Mouse (Mus musculus) olfactory bulb, adult 2 months (tissue): ENCODE measurements around the gene Tshb. TPM values are rescaled to one million over a fixed set of nuclear protein-coding genes. Genes with fewer than 3 reads are reported as not detected.

ENCODE experiments used
- H3K27ac ChIP-seq: fragments of 200-500 bp; 2 replicates; pipeline ENCODE4 v1.5.1; 2012; ENCODE audit warnings: low read depth, low read length; ENCODE audit not compliant: insufficient read depth
- H3K4me1 ChIP-seq: fragments of 200-500 bp; 2 replicates; pipeline ENCODE4 v1.6.1; 2012; ENCODE audit warnings: low read length; ENCODE audit not compliant: control insufficient read depth, insufficient read depth
- H3K4me3 ChIP-seq: fragments of 200-500 bp; 2 replicates; pipeline ENCODE4 v1.5.1; 2012; ENCODE audit warnings: mild to moderate bottlenecking, low read depth, low read length, moderate library complexity; ENCODE audit not compliant: insufficient read depth
- CTCF ChIP-seq: fragments of 200-500 bp; IDR thresholded peaks from 2 replicates; pipeline ENCODE4 v1.5.1; 2012; ENCODE audit warnings: low read depth, mild to moderate bottlenecking, low read length, moderate library complexity; ENCODE audit not compliant: insufficient read depth
- POLR2A ChIP-seq: fragments of 200-500 bp; IDR thresholded peaks from 2 replicates; pipeline ENCODE4 v1.6.1; 2012; ENCODE audit warnings: mild to moderate bottlenecking, low read depth, low read length, moderate library complexity; ENCODE audit not compliant: insufficient read depth
- WGBS: fragments of 180-500 bp; shearing (Covaris S2); methylation state at CpG from one replicate; pipeline ENCODE4 v1.1.7; 2018; 5-methylcytosine and 5-hydroxymethylcytosine counted together
- polyA plus RNA-seq: library from polyadenylated mRNA; stranded (reverse); fragments of >200 nt; gene quantifications from 2 replicates; pipeline ENCODE4 v1.2.4, GENCODE M21; 2012; ENCODE audit warnings: low replicate concordance; ENCODE audit not compliant: missing spikeins, insufficient read depth, insufficient read length

Gene Tshb
- polyA plus RNA-seq, 1 experiment: not detected

DNA sequence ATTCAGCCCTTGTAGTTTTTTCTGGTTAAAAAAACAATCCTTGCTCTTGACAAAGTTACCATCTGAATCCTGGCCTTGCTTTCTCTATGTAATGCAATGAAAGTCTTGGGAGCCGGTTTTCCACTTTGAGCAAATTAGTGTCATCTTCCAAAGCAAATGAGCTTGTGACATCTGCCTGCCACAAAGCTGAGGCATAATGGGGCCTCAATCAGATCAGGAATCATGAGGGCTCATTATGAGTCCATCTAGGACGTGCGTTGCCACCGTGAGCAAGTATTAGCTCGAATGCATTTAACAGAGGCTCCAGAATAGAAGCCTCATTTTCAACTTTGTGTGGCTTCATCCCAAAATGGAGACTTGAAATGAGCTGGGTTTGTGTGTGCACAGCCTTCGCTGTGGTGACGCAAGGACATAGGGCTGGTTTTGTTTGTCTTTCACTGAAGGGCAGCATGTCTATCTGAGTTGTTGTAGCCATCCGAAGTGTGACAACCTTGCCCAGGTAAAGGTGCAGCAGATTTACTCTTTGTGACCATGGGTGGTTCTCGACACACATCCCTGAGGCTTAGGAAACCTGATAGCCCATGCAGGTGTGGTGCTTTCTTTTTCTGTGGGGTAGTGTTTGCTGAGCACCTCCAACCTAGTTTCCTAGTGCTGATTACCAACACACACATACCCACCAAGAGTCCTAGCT is 38.6 kb downstream of the Tshb start:
- TF ChIP-seq POLR2A (no peak), CTCF (no peak)
- 89% methylated on average over 9 of the region's 9 CpGs for WGBS
- H3K27ac ChIP-seq: no peak overlapping the region
- peaks cover 9% of the 10 kb centered on the region; the same call in 1 of the 2 replicates for H3K4me1 ChIP-seq
- no peak overlapping the region for H3K4me3 ChIP-seq

- Histone ChIP-seq H3K4me1 (peaks cover 9% of the 10 kb centered on the region; the same call in 1 of the 2 replicates), H3K4me3 (no peak overlapping the region), H3K27ac (peak overlapping the region; percentile 37; the same call in 1 of the 2 replicates)
- 29% methylated on average over 4 of the region's 4 CpGs for WGBS
- TF ChIP-seq CTCF: no peak
- no peak for TF ChIP-seq POLR2A
Observed at GRCm38 (mm10) chr3:102743202-102743601, 39.3 kb downstream of the Tshb start.

GRCm38 (mm10) chr3:102742725-102743124 is 39.8 kb downstream of the Tshb start:
- Histone ChIP-seq H3K4me1 (peaks cover 9% of the 10 kb centered on the region; the same call in 1 of the 2 replicates), H3K27ac (no peak overlapping the region), H3K4me3 (no peak overlapping the region)
- TF ChIP-seq CTCF (no peak), POLR2A (no peak)
- WGBS: 41% methylated on average over 4 of the region's 4 CpGs

GRCm38 (mm10) chr3:102738926-102739325 is 43.6 kb downstream of the Tshb start:
- no peak overlapping the region for H3K27ac ChIP-seq
- 77% methylated on average over 6 of the region's 6 CpGs for WGBS
- H3K4me1 ChIP-seq: peaks cover 11% of the 10 kb centered on the region
- no peak overlapping the region for H3K4me3 ChIP-seq
- TF ChIP-seq POLR2A (no peak), CTCF (no peak)

DNA sequence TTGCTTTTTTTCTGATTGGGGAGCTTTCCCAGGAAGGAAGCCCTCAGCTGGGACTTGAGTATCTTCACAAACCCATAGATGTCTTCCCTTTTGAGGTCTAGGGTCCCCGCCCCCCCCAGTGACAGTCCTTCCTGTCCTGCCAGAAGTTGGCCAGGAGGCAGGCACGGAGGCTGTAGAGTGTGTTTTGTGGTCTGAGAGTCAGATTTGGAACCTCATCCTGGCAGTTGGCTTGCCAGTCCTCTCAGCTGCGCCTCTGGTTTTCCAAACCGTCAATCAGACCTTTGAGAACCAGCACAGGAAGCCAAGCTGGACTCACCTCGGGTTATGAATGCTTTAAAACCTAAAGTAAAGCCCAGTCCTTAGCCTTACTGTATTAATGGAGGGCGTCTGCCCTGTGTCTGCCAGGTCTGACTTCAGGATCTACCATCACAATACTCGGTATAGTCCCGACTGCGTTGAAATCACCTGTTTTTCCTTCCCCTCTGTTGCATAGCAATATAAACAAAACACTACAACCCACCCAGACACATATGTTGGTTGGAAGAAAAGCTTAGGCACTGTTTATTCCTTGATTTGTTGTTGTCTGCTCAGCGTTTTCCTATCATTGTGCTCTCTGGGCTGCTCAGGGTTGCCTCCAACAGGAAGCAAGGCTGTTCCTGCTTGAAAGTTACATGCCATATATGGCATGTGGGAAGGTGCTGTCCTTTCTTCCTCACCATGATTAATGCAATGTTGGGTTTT is 44.2 kb downstream of the Tshb start:
- H3K27ac ChIP-seq: no peak overlapping the region
- no peak for TF ChIP-seq CTCF
- no peak for TF ChIP-seq POLR2A
- H3K4me1 ChIP-seq: peaks cover 11% of the 10 kb centered on the region
- H3K4me3 ChIP-seq: no peak overlapping the region
- 75% methylated on average over 10 of the region's 10 CpGs for WGBS

GRCm38 (mm10) chr3:102737106-102737505 is 45.4 kb downstream of the Tshb start:
- peaks cover 11% of the 10 kb centered on the region for H3K4me1 ChIP-seq
- H3K4me3 ChIP-seq: no peak overlapping the region
- H3K27ac ChIP-seq: no peak overlapping the region
- no peak for TF ChIP-seq POLR2A
- no peak for TF ChIP-seq CTCF
- WGBS: 91% methylated on average over 6 of the region's 6 CpGs

DNA sequence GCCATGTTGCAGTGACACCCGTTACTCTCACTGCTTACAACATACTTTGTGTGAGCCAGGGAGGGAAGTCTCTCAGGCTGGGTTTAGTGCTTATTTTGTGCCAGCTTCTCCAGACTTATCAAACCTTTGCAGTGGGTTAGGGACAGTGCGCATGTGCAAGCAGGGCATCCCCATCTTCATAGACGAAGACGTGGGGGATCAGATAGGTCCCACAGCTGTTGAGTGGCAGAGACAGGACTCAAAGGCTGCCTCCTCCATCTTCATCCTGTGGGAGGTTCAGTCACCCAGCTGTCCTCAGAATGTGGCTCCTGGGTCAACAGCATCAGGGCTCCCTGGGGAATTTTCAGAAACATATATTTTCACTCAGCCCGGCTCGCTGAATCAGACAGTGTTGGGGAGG is 46.1 kb downstream of the Tshb start:
- no peak overlapping the region for H3K27ac ChIP-seq
- H3K4me1 ChIP-seq: peaks cover 11% of the 10 kb centered on the region
- TF ChIP-seq CTCF: no peak
- no peak for TF ChIP-seq POLR2A
- H3K4me3 ChIP-seq: no peak overlapping the region
- 90% methylated on average over 6 of the region's 6 CpGs for WGBS

GRCm38 (mm10) chr3:102735638-102736037 is 46.9 kb downstream of the Tshb start:
- H3K4me1 ChIP-seq: peaks cover 11% of the 10 kb centered on the region
- H3K4me3 ChIP-seq: no peak overlapping the region
- no peak overlapping the region for H3K27ac ChIP-seq
- TF ChIP-seq CTCF (no peak), POLR2A (no peak)
- 73% methylated on average over 6 of the region's 6 CpGs for WGBS

GRCm38 (mm10) chr3:102735031-102735558 is 47.4 kb downstream of the Tshb start:
- Histone ChIP-seq H3K4me3 (peak overlapping the region; percentile 51), H3K27ac (no peak overlapping the region), H3K4me1 (peaks cover 11% of the 10 kb centered on the region)
- TF ChIP-seq POLR2A (no peak), CTCF (no peak)
- WGBS: 3% methylated on average over 33 of the region's 33 CpGs
